Mouse (Mus musculus) myocyte (in vitro differentiated cells): Measurements from ENCODE around the gene Ctdnep1.

ENCODE experiments used
- CEBPB ChIP-seq: IDR thresholded peaks from 2 replicates; pipeline ENCODE4 v1.6.1; 2011; ENCODE audit warnings: mild to moderate bottlenecking, moderate library complexity; ENCODE audit not compliant: poor library complexity, insufficient read depth, severe bottlenecking
- E2F4 ChIP-seq: IDR thresholded peaks from one replicate; pipeline ENCODE4 v1.6.1; 2011; ENCODE audit warnings: mild to moderate bottlenecking, control low read depth, moderate library complexity; ENCODE audit not compliant: insufficient read depth
- MAX ChIP-seq: IDR thresholded peaks from one replicate; pipeline ENCODE4 v1.6.1; 2011; ENCODE audit warnings: low read depth, mild to moderate bottlenecking, control low read depth
- MYOG ChIP-seq, 3 experiments: IDR thresholded peaks; one replicate each; pipeline ENCODE4 v1.6.1; 2011; ENCODE audit warnings: control low read depth in 2 of 3, low read depth in 2 of 3, mild to moderate bottlenecking in 2 of 3; ENCODE audit not compliant: insufficient read length in 2 of 3, control insufficient read depth in 1 of 3, insufficient read depth in 1 of 3
- POLR2A ChIP-seq: IDR thresholded peaks from one replicate; pipeline ENCODE4 v1.6.1; 2011; ENCODE audit warnings: low read depth, mild to moderate bottlenecking, control low read depth, moderate library complexity; ENCODE audit not compliant: insufficient read length
- POLR2AphosphoS2 ChIP-seq: IDR thresholded peaks from one replicate; pipeline ENCODE4 v1.6.1; 2011; ENCODE audit warnings: low read depth, control low read depth; ENCODE audit not compliant: insufficient read length
- SRF ChIP-seq: IDR thresholded peaks from one replicate; pipeline ENCODE4 v1.6.1; 2011; ENCODE audit warnings: low read depth; ENCODE audit not compliant: control insufficient read depth, insufficient read length
- TCF12 ChIP-seq: IDR thresholded peaks from one replicate; pipeline ENCODE4 v1.6.1; 2011; ENCODE audit warnings: mild to moderate bottlenecking, control low read depth; ENCODE audit not compliant: poor library complexity, insufficient read depth, severe bottlenecking
- TCF3 ChIP-seq: IDR thresholded peaks from one replicate; pipeline ENCODE4 v1.6.1; 2011; ENCODE audit warnings: low read depth, control low read depth; ENCODE audit not compliant: insufficient read length
- USF1 ChIP-seq: IDR thresholded peaks from one replicate; pipeline ENCODE4 v1.6.1; 2011; ENCODE audit warnings: low read depth, mild to moderate bottlenecking, control low read depth, moderate library complexity

- TF ChIP-seq TCF12, result no peak
- TF ChIP-seq MYOG (IDR thresholded peaks at IDR 0.05; ENCODE audit: control insufficient read depth in 1 of 3, insufficient read depth in 1 of 3, insufficient read length in 2 of 3, low read depth in 2 of 3), result no peak
- TF ChIP-seq USF1, result no peak
- no peak for TF ChIP-seq E2F4
- TF ChIP-seq SRF, result no peak
- peak; percentile 58 for TF ChIP-seq POLR2A
- no peak for TF ChIP-seq TCF3
- no peak for TF ChIP-seq MAX
- TF ChIP-seq POLR2AphosphoS2, result peak; percentile 31
- no peak for TF ChIP-seq CEBPB
These were observed 32.7 kb upstream of the Ctdnep1 start, which contains the start of gene Slc2a4 for GRCm38 (mm10) chr11:69948066-69948762.
